Mouse (Mus musculus) intestine, postnatal 0 days (tissue): ENCODE measurements around the gene Camkk2. TPM values are rescaled to one million over a fixed set of nuclear protein-coding genes. Genes with fewer than 3 reads are reported as not detected.
A peak's percentile ranks its signal among the peaks of the same experiment; 100 is the strongest.

Experiments
- ATAC-seq: fragments of 200-750 bp; cut with Nextera tagmentation; 2 replicates; pipeline ENCODE4 v1.8.0; 2017; ENCODE audit warnings: mild to moderate bottlenecking, moderate TSS enrichment, moderate library complexity
- H3K27ac ChIP-seq: fragments of 300-500 bp; sonication (generic); 2 replicates; pipeline ENCODE4 v1.5.1; 2014; ENCODE audit warnings: mild to moderate bottlenecking, low read depth, low read length, moderate library complexity
- H3K27me3 ChIP-seq: fragments of 300-500 bp; sonication (generic); replicated peaks from 2 replicates; pipeline ENCODE4 v1.6.1; 2014; ENCODE audit warnings: low read length, mixed read lengths; ENCODE audit not compliant: control insufficient read depth, insufficient read depth
- H3K36me3 ChIP-seq: fragments of 300-500 bp; sonication (generic); 2 replicates; pipeline ENCODE4 v1.6.1; 2014; ENCODE audit warnings: mild to moderate bottlenecking, moderate library complexity; ENCODE audit not compliant: control insufficient read depth, insufficient read depth
- H3K4me1 ChIP-seq: fragments of 300-500 bp; sonication (generic); replicated peaks from 2 replicates; pipeline ENCODE4 v1.6.1; 2014; ENCODE audit warnings: antibody characterized with exemption, low read length, mixed read lengths; ENCODE audit not compliant: control insufficient read depth, insufficient read depth
- H3K4me2 ChIP-seq: fragments of 300-500 bp; sonication (generic); replicated peaks from 2 replicates; pipeline ENCODE4 v1.6.1; 2014; ENCODE audit warnings: low read depth, mild to moderate bottlenecking, moderate library complexity
- H3K4me3 ChIP-seq: fragments of 300-500 bp; sonication (generic); 2 replicates; pipeline ENCODE4 v1.5.1; 2014; ENCODE audit warnings: low read depth, low read length
- H3K9ac ChIP-seq: fragments of 300-500 bp; sonication (generic); 2 replicates; pipeline ENCODE4 v1.6.1; 2014; ENCODE audit warnings: mild to moderate bottlenecking, low read depth, low read length
- H3K9me3 ChIP-seq: fragments of 300-500 bp; sonication (generic); 2 replicates; pipeline ENCODE4 v1.6.1; 2016; ENCODE audit warnings: mixed run types; ENCODE audit not compliant: control insufficient read depth
- CTCF ChIP-seq: sonication (generic); IDR thresholded peaks from 2 replicates; pipeline ENCODE4 v1.5.1; 2016; ENCODE audit warnings: low read depth, mild to moderate bottlenecking, control low read depth, antibody characterized with exemption, moderate library complexity
- WGBS: fragments of 180-500 bp; shearing (Covaris S2); extraction: QIAGEN DNeasy Blood & Tissue Kit; methylation state at CpG from one replicate; pipeline ENCODE4 v1.1.7; 2014; 5-methylcytosine and 5-hydroxymethylcytosine counted together
- polyA plus RNA-seq: library from polyadenylated mRNA; unstranded; fragments of >200 nt; fragmentation: Nextera tagmentation; extraction: Ambion mirVana; gene quantifications from 2 replicates; pipeline ENCODE4 v1.2.1, GENCODE M21; 2015

Camkk2 gene
- polyA plus RNA-seq, 1 experiment from 2014 or later, result 11.0 TPM

GRCm38 (mm10) chr5:122708819-122709218 lies 70.4 kb downstream of the Camkk2 start:
- H3K27me3 ChIP-seq, result no peaks in the 10 kb centered on the region
- H3K27ac ChIP-seq, result no peak overlapping the region
- no peaks in the 10 kb centered on the region for H3K9me3 ChIP-seq
- no peak overlapping the region; the same call in 1 of the 2 replicates for H3K4me2 ChIP-seq
- ATAC-seq, result no peak
- no peaks in the 10 kb centered on the region for H3K36me3 ChIP-seq
- TF ChIP-seq CTCF, result no peak
- H3K9ac ChIP-seq, result no peak overlapping the region
- peaks cover 4% of the 10 kb centered on the region; the same call in 1 of the 2 replicates for H3K4me1 ChIP-seq
- WGBS, result 79% methylated on average over 6 of the region's 6 CpGs
- H3K4me3 ChIP-seq, result peak overlapping the region; percentile 52; the same call in 1 of the 2 replicates

- peak; percentile 83 for ATAC-seq
- 1% methylated on average over 66 of the region's 66 CpGs for WGBS
- Histone ChIP-seq H3K27ac (peak within 1 kb of the TSS; percentile 83), H3K9me3 (no peaks in the 10 kb centered on the region), H3K4me3 (peak within 1 kb of the TSS; percentile 52), H3K4me1 (peaks cover 4% of the 10 kb centered on the region; the same call in 1 of the 2 replicates), H3K9ac (peak within 1 kb of the TSS; percentile 66), H3K4me2 (peak within 1 kb of the TSS; percentile 83), H3K36me3 (no peaks in the 10 kb centered on the region), H3K27me3 (no peaks in the 10 kb centered on the region)
- TF ChIP-seq CTCF, result peak; percentile 48
These were observed 71.7 kb downstream of the Camkk2 start, which contains the start of gene P2rx4 for GRCm38 (mm10) chr5:122707276-122708181. Gene P2rx4 (plus strand): TSS chr5:122707544.

- H3K27ac ChIP-seq, result peak overlapping the region; percentile 83
- H3K4me2 ChIP-seq, result peak overlapping the region; percentile 83
- ATAC-seq, result no peak
- H3K9me3 ChIP-seq, result no peaks in the 10 kb centered on the region
- WGBS, result 47% methylated on average over 5 of the region's 5 CpGs
- H3K4me3 ChIP-seq, result peak overlapping the region; percentile 52
- H3K36me3 ChIP-seq, result no peaks in the 10 kb centered on the region
- H3K27me3 ChIP-seq, result no peaks in the 10 kb centered on the region
- TF ChIP-seq CTCF, result no peak
- H3K9ac ChIP-seq, result peak overlapping the region; percentile 66
- H3K4me1 ChIP-seq, result peaks cover 4% of the 10 kb centered on the region; the same call in 1 of the 2 replicates
These were observed 72.3 kb downstream of the Camkk2 start for GRCm38 (mm10) chr5:122706917-122707275.

- 80% methylated on average over 3 of the region's 3 CpGs for WGBS
These were observed 74.0 kb downstream of the Camkk2 start for GRCm38 (mm10) chr5:122705174-122705573.

GRCm38 (mm10) chr5:122704571-122704970 lies 74.6 kb downstream of the Camkk2 start:
- Histone ChIP-seq H3K36me3 (no peaks in the 10 kb centered on the region), H3K4me2 (no peak overlapping the region), H3K4me3 (no peak overlapping the region), H3K27ac (no peak overlapping the region), H3K4me1 (peaks cover 4% of the 10 kb centered on the region; the same call in 1 of the 2 replicates), H3K9ac (no peak overlapping the region), H3K27me3 (no peaks in the 10 kb centered on the region), H3K9me3 (no peaks in the 10 kb centered on the region)
- TF ChIP-seq CTCF, result no peak
- ATAC-seq, result no peak
- 55% methylated on average over 4 of the region's 4 CpGs for WGBS

More at GRCm38 (mm10) chr5:122705174-122705573, 74.0 kb downstream of the Camkk2 start:
- no peak for TF ChIP-seq CTCF
- H3K27ac ChIP-seq, result no peak overlapping the region
- ATAC-seq, result no peak
- no peaks in the 10 kb centered on the region for H3K27me3 ChIP-seq
- H3K4me1 ChIP-seq, result peaks cover 4% of the 10 kb centered on the region; the same call in 1 of the 2 replicates
- H3K9ac ChIP-seq, result no peak overlapping the region
- H3K4me2 ChIP-seq, result no peak overlapping the region
- no peak overlapping the region for H3K4me3 ChIP-seq
- H3K36me3 ChIP-seq, result no peaks in the 10 kb centered on the region
- no peaks in the 10 kb centered on the region for H3K9me3 ChIP-seq

- Histone ChIP-seq H3K27me3 (no peaks in the 10 kb centered on the region), H3K4me2 (no peak overlapping the region)
- TF ChIP-seq CTCF, result no peak
These were observed 75.6 kb downstream of the Camkk2 start for GRCm38 (mm10) chr5:122703574-122703973.

More at GRCm38 (mm10) chr5:122703574-122703973, 75.6 kb downstream of the Camkk2 start:
- Histone ChIP-seq H3K36me3 (no peaks in the 10 kb centered on the region), H3K4me3 (no peak overlapping the region), H3K4me1 (peaks cover 8% of the 10 kb centered on the region; the same call in 1 of the 2 replicates), H3K9ac (no peak overlapping the region), H3K27ac (no peak overlapping the region), H3K9me3 (no peaks in the 10 kb centered on the region)
- no peak for ATAC-seq
- 83% methylated on average over 2 of the region's 2 CpGs for WGBS
